Mouse (Mus musculus) kidney, adult 2 months (tissue): Measurements from ENCODE around the gene Comt.

Experiments used
- CTCF ChIP-seq: fragments of 200-500 bp; conservative IDR thresholded peaks from 2 replicates; pipeline ENCODE4 v1.5.1; 2011; ENCODE audit warnings: low read depth, mild to moderate bottlenecking, control low read depth, low read length, moderate library complexity, mixed read lengths; ENCODE audit not compliant: insufficient read depth, insufficient read length
- POLR2A ChIP-seq: fragments of 200-500 bp; IDR thresholded peaks from one replicate; pipeline ENCODE4 v1.6.1; 2011; ENCODE audit warnings: low read depth, low read length, control low read depth

DNA sequence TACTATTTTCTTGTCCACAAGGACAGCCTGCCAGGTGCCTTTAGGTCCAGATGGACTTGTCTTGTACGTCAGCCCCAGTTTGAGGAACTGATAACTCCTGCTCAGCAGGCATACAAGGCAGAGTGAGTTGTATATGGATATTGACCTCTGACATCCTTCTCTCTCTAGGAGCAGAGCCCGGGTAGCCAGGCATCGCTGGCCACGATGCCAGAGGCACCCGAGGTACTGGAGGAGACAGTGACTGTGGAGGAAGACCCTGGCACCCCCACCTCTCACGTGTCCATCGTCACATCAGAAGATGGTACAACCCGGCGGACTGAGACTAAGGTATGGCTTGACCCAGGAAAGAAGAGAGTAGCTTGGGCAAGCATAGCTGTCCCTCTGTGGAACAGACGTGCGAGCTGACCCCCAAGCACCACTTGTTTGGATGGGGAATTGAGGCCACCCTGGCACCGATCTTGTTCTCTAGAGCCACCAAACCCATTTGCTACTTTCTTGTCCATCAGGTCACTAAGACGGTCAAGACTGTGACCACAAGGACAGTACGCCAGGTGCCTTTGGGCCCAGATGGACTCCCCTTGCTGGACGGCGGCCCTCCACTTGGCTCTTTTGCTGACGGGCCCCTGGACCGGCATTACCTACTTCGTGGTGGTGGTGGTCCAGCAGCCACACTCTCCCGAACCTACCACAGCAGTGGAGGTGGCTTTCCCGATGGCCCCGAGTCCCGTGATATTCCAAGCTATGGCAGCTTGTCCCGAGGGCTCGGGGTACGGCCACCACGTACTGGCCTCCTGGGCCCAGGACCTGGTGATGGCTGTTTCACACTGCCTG is 29.6 kb downstream of the Comt start:
- no peak for TF ChIP-seq POLR2A
- no peak for TF ChIP-seq CTCF
